Mouse (Mus musculus): ENCODE data around the gene Ubxn11.

Ubxn11 gene

DNA sequence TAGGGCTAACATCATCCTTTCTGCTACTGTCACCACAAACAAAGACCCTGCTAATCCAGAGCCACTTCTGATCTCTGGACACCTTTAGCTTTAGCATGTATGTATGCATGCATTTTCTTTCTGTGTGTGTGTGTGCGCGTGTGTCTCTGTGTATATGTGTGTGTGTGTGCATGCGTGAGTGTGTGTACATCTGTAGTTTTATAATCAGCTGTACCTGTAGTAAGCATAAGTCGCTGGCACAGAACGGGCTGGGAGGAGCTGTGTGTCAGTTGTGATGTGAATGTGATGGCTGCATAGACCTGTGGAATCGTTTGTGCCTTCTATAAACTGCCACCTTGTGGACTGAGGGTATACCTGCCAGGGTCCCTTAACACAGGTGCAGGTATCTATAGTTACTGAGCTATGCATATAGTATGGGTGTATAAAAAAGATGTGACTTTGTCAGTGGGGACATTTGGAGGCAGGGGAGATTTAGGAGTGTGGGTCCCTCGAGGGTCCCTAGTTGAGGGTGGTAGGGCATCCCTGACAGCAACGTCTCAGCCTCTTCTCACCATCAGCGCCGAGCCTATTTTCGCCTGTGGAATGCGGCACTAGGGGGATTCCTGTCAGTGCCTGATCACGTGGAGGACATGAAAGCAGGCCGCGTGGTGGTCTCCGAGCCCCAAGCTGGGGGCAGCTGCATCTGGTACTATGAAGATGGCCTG lies 11.7 kb upstream of the Ubxn11 start:
- DNase-seq (ENCODE audit: low spot score) = no peak

- DNase-seq (ENCODE audit: low spot score) = no peak
These were observed 11.2 kb upstream of the Ubxn11 start for GRCm38 (mm10) chr4:134091225-134091529.

GRCm38 (mm10) chr4:134092382-134093288 lies 9.7 kb upstream of the Ubxn11 start:
- DNase-seq (ENCODE audit: low spot score) = peak; percentile 57

GRCm38 (mm10) chr4:134094004-134094564 lies 8.3 kb upstream of the Ubxn11 start:
- no peak for DNase-seq (ENCODE audit: low spot score)

- DNase-seq (ENCODE audit: low spot score) = no peak
These were observed 7.3 kb upstream of the Ubxn11 start, which contains the start of gene Cd52 for GRCm38 (mm10) chr4:134094923-134095547. Cd52 (minus strand) TSS chr4:134095082.

DNA sequence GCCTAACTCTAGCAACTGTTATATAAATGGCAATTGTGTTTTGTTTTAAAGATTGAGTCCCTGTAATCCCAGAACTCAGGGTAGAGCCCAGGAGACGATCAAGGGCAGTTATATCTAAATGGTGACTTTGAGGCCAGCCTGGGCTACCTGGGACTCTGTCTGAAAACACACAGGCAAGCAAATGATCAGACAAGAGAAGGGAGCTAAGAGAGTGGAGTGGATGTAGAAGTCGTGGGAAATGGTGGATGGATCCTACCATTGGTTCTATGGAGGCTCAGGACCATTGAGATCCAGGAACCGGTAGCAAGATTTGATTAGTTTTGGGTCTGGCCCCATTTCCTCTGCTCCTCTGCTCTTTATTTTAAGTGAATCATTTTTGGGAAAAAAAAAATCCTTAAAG lies 6.2 kb upstream of the Ubxn11 start:
- DNase-seq (ENCODE audit: low spot score) = no peak

DNA sequence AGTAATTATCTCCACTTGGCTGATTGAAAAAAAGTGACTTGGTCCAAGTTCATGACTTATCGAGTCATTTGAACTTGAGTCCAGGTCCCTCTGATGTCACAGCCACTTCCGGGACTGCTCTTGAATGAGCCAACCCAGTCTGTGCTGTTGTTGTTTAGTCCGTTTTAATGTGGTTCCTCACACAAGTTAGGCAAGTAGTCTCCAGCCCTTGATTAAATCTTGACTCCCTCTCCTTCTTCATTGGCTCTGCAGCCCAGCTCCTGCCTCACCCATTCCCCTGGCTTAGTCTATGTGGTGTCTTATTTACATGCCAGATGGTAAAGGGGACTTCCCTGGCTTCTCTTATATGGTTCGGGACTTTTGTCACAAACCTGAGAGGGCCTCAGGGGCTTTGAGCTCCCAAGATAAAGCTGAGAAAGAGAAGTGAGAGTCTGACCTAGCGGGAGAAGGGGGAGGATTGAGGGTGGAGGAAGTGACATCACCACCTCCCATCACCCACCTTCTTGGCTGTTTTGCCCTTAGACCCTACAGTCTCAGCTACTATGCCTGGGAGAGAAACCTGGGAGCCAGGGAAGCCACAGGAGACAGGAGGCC lies 5.3 kb upstream of the Ubxn11 start:
- no peak for DNase-seq (ENCODE audit: low spot score)

- DNase-seq (ENCODE audit: low spot score) = no peak
These were observed 3.7 kb upstream of the Ubxn11 start for GRCm38 (mm10) chr4:134098628-134099027.

- no peak for DNase-seq (ENCODE audit: low spot score)
These were observed 2.1 kb upstream of the Ubxn11 start for GRCm38 (mm10) chr4:134100245-134100644.

DNA sequence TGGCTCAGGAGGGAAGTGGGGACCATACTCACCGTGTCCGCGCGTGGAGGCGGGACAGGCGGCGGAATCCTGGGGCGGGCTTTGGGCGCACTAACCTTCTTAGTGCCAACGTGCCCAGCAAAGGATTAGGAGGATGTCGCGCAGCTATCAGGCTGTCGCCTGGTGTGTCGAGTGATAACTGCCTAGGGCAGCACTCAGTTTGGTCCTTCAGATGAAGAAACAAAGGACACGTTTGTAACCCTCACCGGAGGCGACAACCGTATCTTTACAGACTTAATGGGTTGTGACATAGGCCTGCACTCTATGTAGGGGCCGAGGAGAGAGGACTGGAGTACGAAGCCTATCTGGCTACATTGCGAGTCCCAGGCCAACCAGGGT lies 361 bp downstream of the Ubxn11 start:
- no peak for DNase-seq (ENCODE audit: low spot score)

- no peak for DNase-seq (ENCODE audit: low spot score)
These were observed 3.7 kb downstream of the Ubxn11 start for GRCm38 (mm10) chr4:134106105-134106504.

- DNase-seq (ENCODE audit: low spot score) = no peak
These were observed 5.4 kb downstream of the Ubxn11 start for GRCm38 (mm10) chr4:134107730-134108129.

GRCm38 (mm10) chr4:134108196-134108595 lies 5.8 kb downstream of the Ubxn11 start:
- DNase-seq (ENCODE audit: low spot score) = no peak

DNA sequence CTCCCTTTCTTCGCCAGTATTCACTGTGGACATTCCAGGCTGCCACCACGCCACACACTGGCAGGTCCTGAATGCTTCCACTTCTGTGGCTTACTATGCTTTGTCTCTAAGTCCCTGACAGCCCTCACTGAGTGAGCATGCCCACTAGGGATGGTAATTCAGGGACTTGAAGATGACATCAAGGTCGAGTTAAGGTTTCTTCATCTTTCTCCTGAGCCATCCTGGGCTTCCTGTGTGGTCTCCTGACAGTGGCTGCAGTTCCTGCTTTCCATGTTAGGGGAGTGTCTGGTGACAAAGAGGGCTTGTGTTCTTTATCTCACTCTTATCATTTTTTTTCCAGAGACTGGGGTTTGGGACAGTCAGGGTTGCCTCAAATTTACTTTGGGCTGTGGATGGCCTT lies 8.3 kb downstream of the Ubxn11 start:
- DNase-seq (ENCODE audit: low spot score) = no peak

DNA sequence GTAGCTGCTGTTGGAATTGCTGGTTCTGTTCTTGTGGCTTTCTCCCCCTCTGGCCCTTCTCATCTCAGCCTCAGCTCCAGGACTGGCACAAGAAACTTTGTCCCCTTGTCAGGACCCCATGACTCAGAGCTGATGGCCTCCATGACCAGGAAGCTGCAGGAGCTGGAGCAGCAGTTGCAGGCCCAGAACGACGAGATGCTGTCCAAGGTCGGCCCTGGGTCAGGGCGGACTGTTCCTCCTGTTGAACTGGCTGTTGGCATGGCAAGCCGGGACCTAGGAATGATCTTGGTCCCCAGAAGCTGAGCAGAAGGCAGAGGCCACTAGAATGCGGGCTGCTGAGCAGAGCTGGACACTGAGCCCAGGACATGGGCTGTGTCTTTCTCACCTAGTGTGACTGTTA lies 10.0 kb downstream of the Ubxn11 start:
- no peak for DNase-seq (ENCODE audit: low spot score)

DNA sequence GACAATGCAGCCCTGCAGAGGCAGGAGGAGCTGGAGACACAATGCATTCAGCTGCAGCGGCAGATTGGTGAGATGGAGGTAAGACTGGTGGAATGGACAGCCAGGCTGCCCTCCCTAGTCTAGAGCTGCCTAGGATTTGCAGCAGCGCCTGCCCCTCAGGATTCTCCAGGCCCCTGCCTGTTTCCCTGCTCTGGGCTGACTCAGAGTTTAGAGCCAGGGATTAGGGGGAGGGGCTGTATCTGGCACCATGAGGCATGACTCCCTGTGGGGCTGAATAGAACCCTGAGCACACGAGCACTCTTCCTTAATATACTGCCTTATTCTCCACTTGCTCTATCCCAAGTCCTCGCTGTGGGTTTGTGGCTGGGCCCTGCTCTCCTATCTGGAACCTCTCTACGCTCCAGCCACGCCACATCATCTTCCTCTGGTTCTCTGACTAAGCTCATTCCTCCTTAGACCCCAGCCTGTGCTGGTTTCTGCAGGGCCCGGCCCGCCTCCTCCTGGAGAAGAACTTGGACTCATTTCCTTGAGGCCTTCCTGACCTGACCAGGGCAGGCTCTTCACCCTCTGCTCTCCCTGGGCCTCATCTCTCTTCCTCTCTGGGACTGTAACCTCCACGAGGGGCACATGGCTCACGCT lies 11.1 kb downstream of the Ubxn11 start:
- no peak for DNase-seq (ENCODE audit: low spot score)

DNA sequence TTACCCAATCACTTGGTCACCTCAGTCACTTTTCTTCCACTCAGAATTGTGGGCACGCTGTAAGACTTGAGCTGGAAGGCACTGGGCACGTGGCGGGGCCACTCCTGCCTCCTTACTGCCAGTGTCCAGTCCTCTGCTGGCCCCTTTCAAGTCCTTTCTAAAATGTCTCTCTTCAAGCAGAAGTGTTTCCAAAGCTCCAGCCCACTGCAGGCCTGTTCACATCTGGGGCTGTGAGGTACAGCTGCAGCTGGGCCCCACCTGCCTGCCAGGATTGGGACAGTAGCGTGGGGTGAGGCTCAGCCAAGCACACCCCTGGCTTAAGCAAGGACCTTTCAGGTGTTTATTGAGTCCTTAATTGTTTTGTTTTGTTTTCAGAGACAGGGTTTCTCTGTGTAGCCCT lies 11.7 kb downstream of the Ubxn11 start:
- DNase-seq (ENCODE audit: low spot score) = no peak

GRCm38 (mm10) chr4:134115215-134116144 lies 13.1 kb downstream of the Ubxn11 start:
- DNase-seq (ENCODE audit: low spot score) = no peak

- no peak for DNase-seq (ENCODE audit: low spot score)
These were observed 14.1 kb downstream of the Ubxn11 start for GRCm38 (mm10) chr4:134116501-134116900.

DNA sequence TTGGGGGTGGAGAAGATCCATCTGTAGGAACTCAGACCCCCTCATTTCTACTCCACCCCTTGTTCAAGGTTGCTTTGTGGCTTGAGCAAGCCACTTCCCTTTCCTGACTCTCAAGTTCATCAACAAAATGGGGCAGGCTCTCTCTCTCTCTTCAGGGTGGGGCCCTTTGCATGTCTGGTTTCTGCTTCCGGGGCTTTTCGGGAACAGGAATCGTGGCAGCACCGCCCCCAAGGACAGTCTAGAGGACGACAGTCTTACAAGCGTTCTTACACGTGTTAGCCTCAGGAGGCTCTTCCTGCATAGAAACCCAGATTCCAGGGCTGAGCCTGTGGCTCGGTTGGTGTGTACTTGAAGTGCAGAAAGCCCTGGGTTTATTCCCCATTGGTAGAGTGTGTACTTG lies 14.6 kb downstream of the Ubxn11 start:
- no peak for DNase-seq (ENCODE audit: low spot score)

Data from adipocyte (in vitro differentiated cells).